Comparison of ENCODE assay signal across 14 mouse cellular contexts in the genomic region with DNA sequence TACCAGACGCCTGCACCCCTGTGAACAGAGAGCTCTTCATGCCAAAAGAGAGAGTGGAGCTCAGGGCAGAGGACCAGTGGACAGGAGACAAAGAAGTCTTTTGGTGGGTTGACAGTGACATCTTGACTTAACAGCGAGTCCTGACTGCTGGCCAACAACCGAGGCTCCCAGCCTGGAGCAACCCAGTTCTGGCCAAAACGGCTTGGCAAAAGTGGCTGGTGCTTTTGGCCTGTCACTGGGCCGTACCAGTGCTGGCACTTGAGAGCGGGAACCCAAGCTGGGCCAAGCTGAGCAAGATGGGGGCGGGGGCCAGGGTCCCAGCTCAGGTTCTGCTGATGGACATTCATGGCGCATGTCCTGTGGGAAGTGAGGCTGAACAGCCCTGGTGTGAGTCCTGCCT.
DNase-seq lines count a peak whose midpoint lies in the region; ATAC-seq and TF ChIP-seq lines count a peak whose summit lies in the region.
"Had no signal": no experiment of that assay in that cellular context is flagged by ENCODE, and none has a peak within 500 bp of the region (broad histone marks: within the 10 kb centered on the region; RNA-seq: fewer than 3 reads in every experiment).

No protein-coding gene starts in this region.

- H3K27ac ChIP-seq in hindbrain, embryonic 10.5 days: peak overlapping the region; percentile 4
- no peak overlapping the region for H3K27ac ChIP-seq in hindbrain, embryonic 13.5 days
- H3K27ac ChIP-seq in midbrain, embryonic 16.5 days (ENCODE audit: low read length): no peak overlapping the region
- no peak overlapping the region for H3K27ac ChIP-seq in midbrain, embryonic 11.5 days (ENCODE audit: low read depth, low read length)
- H3K27ac ChIP-seq in midbrain, postnatal 0 days (ENCODE audit: low read depth, low read length): no peak overlapping the region
- H3K27ac ChIP-seq: heart, embryonic 10.5 days; limb, embryonic 13.5 days had no signal

- no peak for ATAC-seq in hindbrain, embryonic 13.5 days (ENCODE audit: low FRiP score)
- ATAC-seq in midbrain, embryonic 16.5 days: peak; percentile 28; the same call in 1 of the 2 replicates
- no peak for ATAC-seq in midbrain, embryonic 11.5 days (ENCODE audit: low FRiP score)
- peak; percentile 70 for ATAC-seq in midbrain, postnatal 0 days (ENCODE audit: low FRiP score)
- no peak for ATAC-seq in megakaryocyte progenitor cell, adult 5-6 weeks (replicated peaks; ENCODE audit: poor library complexity)
- ATAC-seq: Patski had no signal

- WGBS in hindbrain, embryonic 10.5 days: 87% methylated on average over 8 of the region's 8 CpGs
- WGBS in hindbrain, embryonic 13.5 days: 84% methylated on average over 8 of the region's 8 CpGs
- WGBS in midbrain, embryonic 16.5 days: 91% methylated on average over 8 of the region's 8 CpGs
- WGBS in midbrain, embryonic 11.5 days: 92% methylated on average over 8 of the region's 8 CpGs
- WGBS in midbrain, postnatal 0 days: 71% methylated on average over 8 of the region's 8 CpGs

- DNase-seq in hindbrain, embryonic 10.5 days (ENCODE audit: low spot score): no peak
- DNase-seq in midbrain, embryonic 11.5 days (ENCODE audit: low spot score, missing footprints): no peak
- DNase-seq in cerebellum, adult 9-10 months: peak; percentile 88
- peak; percentile 88 for DNase-seq in midbrain, postnatal 0 days (ENCODE audit: low spot score)
- DNase-seq: adrenal gland, postnatal 36 days; embryo, embryonic 11 days; kidney, postnatal 25 days; thymus, postnatal 4 days had no signal

- no peak for TF ChIP-seq CTCF in midbrain, postnatal 0 days (IDR thresholded peaks at IDR 0.05)

- H3K4me2 ChIP-seq in hindbrain, embryonic 13.5 days: no peak overlapping the region
- H3K4me2 ChIP-seq in midbrain, embryonic 16.5 days (ENCODE audit: low read length): no peak overlapping the region
- H3K4me2 ChIP-seq in midbrain, embryonic 11.5 days: no peak overlapping the region
- no peak overlapping the region for H3K4me2 ChIP-seq in midbrain, postnatal 0 days (ENCODE audit: low read depth, low read length, poor library complexity, severe bottlenecking)
- H3K4me2 ChIP-seq: limb, embryonic 13.5 days had no signal

- no peak overlapping the region for H3K4me3 ChIP-seq in hindbrain, embryonic 10.5 days
- no peak overlapping the region for H3K4me3 ChIP-seq in hindbrain, embryonic 13.5 days
- H3K4me3 ChIP-seq in midbrain, embryonic 16.5 days (ENCODE audit: low read depth, low read length): no peak overlapping the region
- H3K4me3 ChIP-seq in midbrain, embryonic 11.5 days (ENCODE audit: low read depth, low read length): no peak overlapping the region
- H3K4me3 ChIP-seq in midbrain, postnatal 0 days (ENCODE audit: low read depth, low read length): no peak overlapping the region
- H3K4me3 ChIP-seq: heart, embryonic 10.5 days; limb, embryonic 13.5 days had no signal

- H3K27me3 ChIP-seq in hindbrain, embryonic 10.5 days (ENCODE audit: insufficient read depth, poor library complexity, severe bottlenecking): no peaks in the 10 kb centered on the region
- no peaks in the 10 kb centered on the region for H3K27me3 ChIP-seq in hindbrain, embryonic 13.5 days
- H3K27me3 ChIP-seq in midbrain, embryonic 16.5 days (ENCODE audit: control insufficient read depth, insufficient read depth, low read depth, low read length): no peaks in the 10 kb centered on the region
- H3K27me3 ChIP-seq in midbrain, embryonic 11.5 days (ENCODE audit: control insufficient read depth, insufficient read depth, low read length): no peaks in the 10 kb centered on the region
- H3K27me3 ChIP-seq in midbrain, postnatal 0 days (ENCODE audit: insufficient read depth, low read length): no peaks in the 10 kb centered on the region
- H3K27me3 ChIP-seq: limb, embryonic 13.5 days; Patski had no signal

- H3K36me3 ChIP-seq in hindbrain, embryonic 10.5 days: peaks cover 37% of the 10 kb centered on the region
- H3K36me3 ChIP-seq in hindbrain, embryonic 13.5 days: no peaks in the 10 kb centered on the region; the same call in 1 of the 2 replicates
- H3K36me3 ChIP-seq in midbrain, embryonic 16.5 days (ENCODE audit: control insufficient read depth, insufficient read depth, low read length): no peaks in the 10 kb centered on the region
- H3K36me3 ChIP-seq in midbrain, embryonic 11.5 days (ENCODE audit: control insufficient read depth, insufficient read depth, low read length): no peaks in the 10 kb centered on the region
- H3K36me3 ChIP-seq in midbrain, postnatal 0 days (ENCODE audit: insufficient read depth, low read length): no peaks in the 10 kb centered on the region

- peaks cover 68% of the 10 kb centered on the region for H3K4me1 ChIP-seq in hindbrain, embryonic 10.5 days (replicated peaks)
- H3K4me1 ChIP-seq in hindbrain, embryonic 13.5 days (replicated peaks): peaks cover 32% of the 10 kb centered on the region
- peaks cover 4% of the 10 kb centered on the region; the same call in 1 of the 2 replicates for H3K4me1 ChIP-seq in midbrain, embryonic 16.5 days (ENCODE audit: control insufficient read depth, insufficient read depth, low read length)
- no peaks in the 10 kb centered on the region for H3K4me1 ChIP-seq in midbrain, embryonic 11.5 days (ENCODE audit: control insufficient read depth, insufficient read depth, low read length)
- no peaks in the 10 kb centered on the region for H3K4me1 ChIP-seq in midbrain, postnatal 0 days (ENCODE audit: insufficient read depth, low read length)

- H3K9me3 ChIP-seq in hindbrain, embryonic 10.5 days: no peaks in the 10 kb centered on the region
- H3K9me3 ChIP-seq in hindbrain, embryonic 13.5 days: no peaks in the 10 kb centered on the region
- H3K9me3 ChIP-seq in midbrain, embryonic 16.5 days (replicated peaks; ENCODE audit: control insufficient read depth, low read length, poor library complexity, severe bottlenecking): no peaks in the 10 kb centered on the region
- H3K9me3 ChIP-seq in midbrain, embryonic 11.5 days (ENCODE audit: control insufficient read depth, low read length): no peaks in the 10 kb centered on the region
- no peaks in the 10 kb centered on the region for H3K9me3 ChIP-seq in midbrain, postnatal 0 days (ENCODE audit: low read length)
- H3K9me3 ChIP-seq: heart, embryonic 10.5 days had no signal

- H3K9ac ChIP-seq in hindbrain, embryonic 13.5 days: no peak overlapping the region
- H3K9ac ChIP-seq in midbrain, embryonic 16.5 days (ENCODE audit: low read depth, low read length): no peak overlapping the region
- no peak overlapping the region for H3K9ac ChIP-seq in midbrain, embryonic 11.5 days (ENCODE audit: low read length)
- H3K9ac ChIP-seq in midbrain, postnatal 0 days (replicated peaks; ENCODE audit: low read length, poor library complexity, severe bottlenecking): no peak overlapping the region
- H3K9ac ChIP-seq: limb, embryonic 13.5 days had no signal

Comparison
In these comparisons a context has a peak if more than half of its experiments do, and no peak if none do; other contexts are left out.
1. DNase-seq: peak in cerebellum, adult 9-10 months (single experiment) and midbrain, postnatal 0 days (single experiment); none in hindbrain, embryonic 10.5 days (single experiment) and midbrain, embryonic 11.5 days (single experiment).
2. ATAC-seq: peak in midbrain, embryonic 16.5 days (single experiment) and midbrain, postnatal 0 days (single experiment); none in hindbrain, embryonic 13.5 days (single experiment), midbrain, embryonic 11.5 days (single experiment) and megakaryocyte progenitor cell, adult 5-6 weeks (single experiment).